Mouse (Mus musculus) neural tube, embryonic 15.5 days (tissue): ENCODE results near the gene Zglp1. TPM values are rescaled to one million over a fixed set of nuclear protein-coding genes. Genes with fewer than 3 reads are reported as not detected.

Experiments
- ATAC-seq: fragments of 200-750 bp; cut with Nextera tagmentation; 2 replicates; pipeline ENCODE4 v1.8.0; 2017; ENCODE audit warnings: mild to moderate bottlenecking, moderate TSS enrichment, moderate library complexity; ENCODE audit not compliant: low FRiP score
- H3K27ac ChIP-seq: fragments of 300-500 bp; sonication (generic); replicated peaks from 2 replicates; pipeline ENCODE4 v1.5.1; 2015; ENCODE audit warnings: mild to moderate bottlenecking, inconsistent platforms
- H3K27me3 ChIP-seq: fragments of 300-500 bp; sonication (generic); replicated peaks from 2 replicates; pipeline ENCODE4 v1.6.1; 2015; ENCODE audit warnings: inconsistent platforms
- H3K36me3 ChIP-seq: fragments of 300-500 bp; sonication (generic); 2 replicates; pipeline ENCODE4 v1.6.1; 2015; ENCODE audit warnings: inconsistent platforms
- H3K4me1 ChIP-seq: fragments of 300-500 bp; sonication (generic); 2 replicates; pipeline ENCODE4 v1.6.1; 2015; ENCODE audit warnings: inconsistent platforms
- H3K4me2 ChIP-seq: fragments of 300-500 bp; sonication (generic); 2 replicates; pipeline ENCODE4 v1.6.1; 2015; ENCODE audit warnings: inconsistent platforms, mild to moderate bottlenecking, moderate library complexity
- H3K4me3 ChIP-seq: fragments of 300-500 bp; sonication (generic); replicated peaks from 2 replicates; pipeline ENCODE4 v1.5.1; 2015; ENCODE audit warnings: mild to moderate bottlenecking, inconsistent platforms
- H3K9ac ChIP-seq: fragments of 300-500 bp; sonication (generic); replicated peaks from 2 replicates; pipeline ENCODE4 v1.6.1; 2015; ENCODE audit warnings: mild to moderate bottlenecking, inconsistent platforms
- H3K9me3 ChIP-seq: fragments of 300-500 bp; sonication (generic); replicated peaks from 2 replicates; pipeline ENCODE4 v1.6.1; 2016; ENCODE audit warnings: inconsistent platforms
- WGBS: fragments of 180-500 bp; shearing (Covaris S2); methylation state at CpG from one replicate; pipeline ENCODE4 v1.1.7; 2015; ENCODE audit warnings: mixed read lengths; 5-methylcytosine and 5-hydroxymethylcytosine counted together
- polyA plus RNA-seq: library from polyadenylated mRNA; unstranded; fragments of >200 nt; fragmentation: Nextera tagmentation; extraction: Ambion mirVana; gene quantifications from 2 replicates; pipeline ENCODE4 v1.2.1, GENCODE M21; 2015

Zglp1 gene
- polyA plus RNA-seq: 1.00 and 1.6 TPM in 2 replicates

- H3K27me3 ChIP-seq: no peaks in the 10 kb centered on the region
- 89% methylated on average over 26 of the region's 27 CpGs for WGBS
- ATAC-seq: no peak
- H3K4me1 ChIP-seq: peaks cover 7% of the 10 kb centered on the region
- H3K36me3 ChIP-seq: peaks cover 48% of the 10 kb centered on the region
- no peak within 1 kb of the TSS for H3K9ac ChIP-seq
- H3K9me3 ChIP-seq: no peaks in the 10 kb centered on the region
- no peak within 1 kb of the TSS for H3K27ac ChIP-seq
- no peak within 1 kb of the TSS for H3K4me3 ChIP-seq
- H3K4me2 ChIP-seq: no peak within 1 kb of the TSS
Measured at GRCm38 (mm10) chr9:21067006-21067684, at the start of gene Zglp1. Gene Zglp1 (minus strand): TSS chr9:21067093.

GRCm38 (mm10) chr9:21115105-21115504 lies 48.2 kb upstream of the Zglp1 start:
- Histone ChIP-seq H3K36me3 (peaks cover 10% of the 10 kb centered on the region), H3K27ac (no peak overlapping the region), H3K9me3 (no peaks in the 10 kb centered on the region), H3K4me2 (no peak overlapping the region), H3K4me1 (no peaks in the 10 kb centered on the region), H3K4me3 (no peak overlapping the region), H3K9ac (no peak overlapping the region), H3K27me3 (no peaks in the 10 kb centered on the region)
- 90% methylated on average over 8 of the region's 8 CpGs for WGBS
- no peak for ATAC-seq

- H3K9me3 ChIP-seq: no peaks in the 10 kb centered on the region
- no peak overlapping the region for H3K27ac ChIP-seq
- no peaks in the 10 kb centered on the region for H3K4me1 ChIP-seq
- H3K9ac ChIP-seq: no peak overlapping the region
- H3K4me2 ChIP-seq: no peak overlapping the region
- no peak overlapping the region for H3K4me3 ChIP-seq
- ATAC-seq: no peak
- no peaks in the 10 kb centered on the region for H3K27me3 ChIP-seq
- WGBS: 88% methylated on average over 7 of the region's 7 CpGs
- peaks cover 8% of the 10 kb centered on the region for H3K36me3 ChIP-seq
Measured at GRCm38 (mm10) chr9:21114190-21114589, 47.3 kb upstream of the Zglp1 start.

GRCm38 (mm10) chr9:21113751-21114150 lies 46.9 kb upstream of the Zglp1 start:
- H3K4me3 ChIP-seq: no peak overlapping the region
- H3K27me3 ChIP-seq: no peaks in the 10 kb centered on the region
- no peaks in the 10 kb centered on the region for H3K4me1 ChIP-seq
- H3K27ac ChIP-seq: no peak overlapping the region
- H3K36me3 ChIP-seq: peaks cover 11% of the 10 kb centered on the region
- WGBS: 89% methylated on average over 6 of the region's 6 CpGs
- no peak overlapping the region for H3K9ac ChIP-seq
- ATAC-seq: no peak
- no peak overlapping the region for H3K4me2 ChIP-seq
- H3K9me3 ChIP-seq: no peaks in the 10 kb centered on the region

GRCm38 (mm10) chr9:21107607-21108237 lies 40.8 kb upstream of the Zglp1 start:
- Histone ChIP-seq H3K9ac (no peak overlapping the region), H3K27ac (no peak overlapping the region), H3K36me3 (peaks cover 14% of the 10 kb centered on the region), H3K4me3 (no peak overlapping the region), H3K4me1 (no peaks in the 10 kb centered on the region), H3K4me2 (no peak overlapping the region), H3K9me3 (no peaks in the 10 kb centered on the region), H3K27me3 (no peaks in the 10 kb centered on the region)
- ATAC-seq: no peak
- WGBS: 53% methylated on average over 23 of the region's 23 CpGs

- WGBS: 81% methylated on average over 5 of the region's 5 CpGs
- Histone ChIP-seq H3K9me3 (no peaks in the 10 kb centered on the region), H3K4me3 (no peak overlapping the region), H3K9ac (no peak overlapping the region), H3K27me3 (no peaks in the 10 kb centered on the region), H3K36me3 (peaks cover 12% of the 10 kb centered on the region), H3K27ac (no peak overlapping the region), H3K4me2 (no peak overlapping the region), H3K4me1 (no peaks in the 10 kb centered on the region)
- ATAC-seq: no peak
Measured at GRCm38 (mm10) chr9:21105760-21106564, 39.1 kb upstream of the Zglp1 start.

- peaks cover 12% of the 10 kb centered on the region for H3K36me3 ChIP-seq
- H3K9me3 ChIP-seq: no peaks in the 10 kb centered on the region
- H3K27me3 ChIP-seq: no peaks in the 10 kb centered on the region
- H3K4me1 ChIP-seq: no peaks in the 10 kb centered on the region; the same call in 1 of the 2 replicates
- no peak overlapping the region for H3K27ac ChIP-seq
- H3K9ac ChIP-seq: no peak overlapping the region
- H3K4me2 ChIP-seq: no peak overlapping the region
- H3K4me3 ChIP-seq: no peak overlapping the region
- no peak for ATAC-seq
- 88% methylated on average over 6 of the region's 6 CpGs for WGBS
Measured at GRCm38 (mm10) chr9:21104814-21105213, 37.9 kb upstream of the Zglp1 start.

- no peak overlapping the region for H3K4me2 ChIP-seq
- H3K9me3 ChIP-seq: no peaks in the 10 kb centered on the region
- WGBS: 89% methylated on average over 2 of the region's 2 CpGs
- no peak overlapping the region for H3K27ac ChIP-seq
- H3K4me3 ChIP-seq: no peak overlapping the region
- no peak overlapping the region for H3K9ac ChIP-seq
- ATAC-seq: no peak
- no peaks in the 10 kb centered on the region for H3K36me3 ChIP-seq
- no peaks in the 10 kb centered on the region; the same call in 1 of the 2 replicates for H3K4me1 ChIP-seq
- no peaks in the 10 kb centered on the region for H3K27me3 ChIP-seq
Measured at GRCm38 (mm10) chr9:21102076-21102475, 35.2 kb upstream of the Zglp1 start.

GRCm38 (mm10) chr9:21100447-21101161 lies 33.7 kb upstream of the Zglp1 start:
- Histone ChIP-seq H3K4me2 (no peak overlapping the region), H3K36me3 (no peaks in the 10 kb centered on the region), H3K9me3 (no peaks in the 10 kb centered on the region), H3K27ac (no peak overlapping the region), H3K4me1 (no peaks in the 10 kb centered on the region; the same call in 1 of the 2 replicates), H3K27me3 (no peaks in the 10 kb centered on the region), H3K9ac (no peak overlapping the region), H3K4me3 (no peak overlapping the region)
- WGBS: 49% methylated on average over 15 of the region's 15 CpGs
- ATAC-seq: no peak

GRCm38 (mm10) chr9:21097793-21098192 lies 30.9 kb upstream of the Zglp1 start:
- Histone ChIP-seq H3K9ac (no peak overlapping the region), H3K4me1 (peaks cover 1% of the 10 kb centered on the region; the same call in 1 of the 2 replicates), H3K27me3 (no peaks in the 10 kb centered on the region), H3K36me3 (no peaks in the 10 kb centered on the region), H3K4me2 (no peak overlapping the region), H3K4me3 (no peak overlapping the region), H3K27ac (no peak overlapping the region), H3K9me3 (no peaks in the 10 kb centered on the region)
- ATAC-seq: no peak
- WGBS: 86% methylated on average over 8 of the region's 8 CpGs

GRCm38 (mm10) chr9:21095958-21096357 lies 29.1 kb upstream of the Zglp1 start:
- Histone ChIP-seq H3K4me3 (no peak overlapping the region), H3K36me3 (no peaks in the 10 kb centered on the region), H3K4me1 (peaks cover 10% of the 10 kb centered on the region), H3K27ac (no peak overlapping the region), H3K9ac (no peak overlapping the region), H3K4me2 (no peak overlapping the region), H3K27me3 (no peaks in the 10 kb centered on the region), H3K9me3 (no peaks in the 10 kb centered on the region)
- WGBS: 85% methylated on average over 4 of the region's 4 CpGs
- ATAC-seq: no peak
